Mouse (Mus musculus) ES-E14 (cell line): ENCODE measurements around the gene H2-Q2. TPM values are rescaled to one million over a fixed set of nuclear protein-coding genes. Genes with fewer than 3 reads are reported as not detected.
"Not testable (repeated sequence)": the region's sequence is repeated elsewhere in the genome, so short reads cannot be mapped to it uniquely, and the experiment has no call there.

Experiments used
- DNase-seq: peaks from one replicate; pipeline ENCODE4 v3.0.0-alpha.2; 2013; ENCODE audit warnings: low read depth, low spot score
- H3K27ac ChIP-seq: 2 replicates; pipeline ENCODE4 v1.5.1; 2012; ENCODE audit warnings: low read depth, mild to moderate bottlenecking, low read length, moderate library complexity, mixed read lengths; ENCODE audit not compliant: poor library complexity, insufficient read depth, severe bottlenecking
- H3K36me3 ChIP-seq: 2 replicates; pipeline ENCODE4 v1.6.1; 2012; ENCODE audit warnings: mild to moderate bottlenecking, low read length, moderate library complexity, mixed read lengths; ENCODE audit not compliant: control insufficient read depth, poor library complexity, insufficient read depth, severe bottlenecking
- H3K4me1 ChIP-seq, 2 experiments: fragments of 150-350 bp in 1 of 2; sonication (generic) in 1 of 2; 2 replicates each; pipeline ENCODE4 v1.6.1; 2012; ENCODE audit warnings: low read length in 2 of 2, mild to moderate bottlenecking in 1 of 2, mixed read lengths in 1 of 2; ENCODE audit not compliant: control insufficient read depth in 2 of 2, insufficient read depth in 2 of 2, poor library complexity in 1 of 2
- H3K4me3 ChIP-seq, 2 experiments: fragments of 150-350 bp in 1 of 2; sonication (generic) in 1 of 2; 2 replicates each; pipeline ENCODE4 v1.5.1; 2012; ENCODE audit warnings: low read length in 2 of 2, low read depth in 1 of 2, mild to moderate bottlenecking in 1 of 2, mixed read lengths in 1 of 2; ENCODE audit not compliant: insufficient read depth in 1 of 2, poor library complexity in 1 of 2, severe bottlenecking in 1 of 2
- H3K9ac ChIP-seq: 2 replicates; pipeline ENCODE4 v1.6.1; 2012; ENCODE audit warnings: low read depth, mild to moderate bottlenecking, low read length, mixed read lengths; ENCODE audit not compliant: poor library complexity, insufficient read depth, severe bottlenecking
- H3K9me3 ChIP-seq: fragments of 150-350 bp; sonication (generic); 2 replicates; pipeline ENCODE4 v1.6.1; 2012; ENCODE audit warnings: low read depth, mild to moderate bottlenecking, low read length; ENCODE audit not compliant: control insufficient read depth, insufficient read depth
- CHD2 ChIP-seq: IDR thresholded peaks from 2 replicates; pipeline ENCODE4 v1.6.1; 2014; ENCODE audit warnings: mild to moderate bottlenecking, low read depth, low read length, inconsistent platforms
- HCFC1 ChIP-seq: IDR thresholded peaks from 2 replicates; pipeline ENCODE4 v1.6.1; 2012; ENCODE audit warnings: low read length, inconsistent platforms, borderline replicate concordance; ENCODE audit not compliant: insufficient read depth
- MAFK ChIP-seq: IDR thresholded peaks from 2 replicates; pipeline ENCODE4 v1.6.1; 2014; ENCODE audit warnings: mild to moderate bottlenecking, low read depth, low read length, inconsistent platforms; ENCODE audit not compliant: insufficient read depth
- ZC3H11A ChIP-seq: IDR thresholded peaks from 2 replicates; pipeline ENCODE4 v1.6.1; 2012; ENCODE audit warnings: low read depth, mild to moderate bottlenecking, inconsistent platforms, low read length, borderline replicate concordance
- ZNF384 ChIP-seq: IDR thresholded peaks from 2 replicates; pipeline ENCODE4 v1.6.1; 2012; ENCODE audit warnings: low read depth, low read length, inconsistent platforms
- in situ Hi-C, 2 experiments: fragments of 600-800 bp; cut with MboI; formaldehyde crosslinking; loops; one replicate each; pipeline ENCODE4 v1.15.1; 2025; ENCODE audit warnings: low sequenced_read_pairs in 2 of 2, inconsistent platforms in 1 of 2; ENCODE audit not compliant: unreplicated experiment in 2 of 2
- total RNA-seq: library from RNA; depleted of rRNA; stranded (reverse); fragments of 300-350 nt; gene quantifications from 2 replicates; pipeline ENCODE4 v1.2.3, GENCODE M21; 2012

The H2-Q2 gene
- total RNA-seq, 1 experiment, result 0.67 TPM

- Histone ChIP-seq H3K27ac (no peak overlapping the region), H3K9me3 (no peaks in the 10 kb centered on the region), H3K4me1 (peaks cover 0 to 3% of the 10 kb centered on the region in 2 experiments; a peak in 1 of 4 replicates), H3K36me3 (no peaks in the 10 kb centered on the region), H3K4me3 (no peak overlapping the region), H3K9ac (no peak overlapping the region)
- DNase-seq, result no peak
- TF ChIP-seq ZNF384 (no peak), MAFK (no peak), HCFC1 (no peak), CHD2 (no peak), ZC3H11A (no peak)
- in situ Hi-C loops, result no loop called here
These were observed 38.2 kb upstream of the H2-Q2 start for GRCm38 (mm10) chr17:35303756-35304350.

GRCm38 (mm10) chr17:35304478-35304877 lies 37.6 kb upstream of the H2-Q2 start:
- no peak overlapping the region for H3K9ac ChIP-seq
- TF ChIP-seq CHD2 (no peak), HCFC1 (no peak), ZC3H11A (no peak), MAFK (no peak), ZNF384 (no peak)
- in situ Hi-C loops, result no loop called here
- DNase-seq, result no peak
- no peak overlapping the region for H3K4me3 ChIP-seq
- H3K36me3 ChIP-seq, result no peaks in the 10 kb centered on the region
- peaks cover 0 to 3% of the 10 kb centered on the region in 2 experiments; a peak in 1 of 4 replicates for H3K4me1 ChIP-seq
- H3K9me3 ChIP-seq, result no peaks in the 10 kb centered on the region
- no peak overlapping the region for H3K27ac ChIP-seq

- in situ Hi-C loops, H3K27ac ChIP-seq, H3K4me3 ChIP-seq, H3K36me3 ChIP-seq, H3K9ac ChIP-seq, DNase-seq, H3K4me1 ChIP-seq, H3K9me3 ChIP-seq: not testable (repeated sequence)
These were observed 37.1 kb upstream of the H2-Q2 start for GRCm38 (mm10) chr17:35304921-35305320.

- H3K9me3 ChIP-seq, result no peaks in the 10 kb centered on the region
- no peaks in the 10 kb centered on the region for H3K36me3 ChIP-seq
- H3K4me1 ChIP-seq, result peaks cover 0 to 2% of the 10 kb centered on the region in 2 experiments; a peak in 1 of 4 replicates
- in situ Hi-C loops, result no loop called here
- no peak overlapping the region for H3K4me3 ChIP-seq
- TF ChIP-seq ZNF384 (no peak), MAFK (no peak), ZC3H11A (no peak), HCFC1 (no peak), CHD2 (no peak)
- no peak overlapping the region for H3K27ac ChIP-seq
- no peak overlapping the region for H3K9ac ChIP-seq
- no peak for DNase-seq
These were observed 23.4 kb upstream of the H2-Q2 start for GRCm38 (mm10) chr17:35318671-35319070.

GRCm38 (mm10) chr17:35320327-35321081 lies 21.5 kb upstream of the H2-Q2 start, which contains the start of gene H2-Q1:
H2-Q1 (plus strand) TSS chr17:35320405.
- peak within 1 kb of the TSS; percentile 19; the same call in 1 of the 2 replicates for H3K9ac ChIP-seq
- H3K4me1 ChIP-seq, result peaks cover 0 to 2% of the 10 kb centered on the region in 2 experiments; a peak in 1 of 4 replicates
- in situ Hi-C loops, result no loop called here
- H3K4me3 ChIP-seq, result peak within 1 kb of the TSS; percentile 52 to 54
- TF ChIP-seq HCFC1 (no peak), MAFK (no peak), ZC3H11A (no peak), ZNF384 (no peak), CHD2 (no peak)
- no peak within 1 kb of the TSS for H3K27ac ChIP-seq
- no peak for DNase-seq
- no peaks in the 10 kb centered on the region for H3K9me3 ChIP-seq
- H3K36me3 ChIP-seq, result no peaks in the 10 kb centered on the region

GRCm38 (mm10) chr17:35325124-35325523 lies 16.9 kb upstream of the H2-Q2 start:
- DNase-seq, H3K9me3 ChIP-seq, H3K9ac ChIP-seq, H3K27ac ChIP-seq, H3K36me3 ChIP-seq, in situ Hi-C loops, H3K4me1 ChIP-seq, H3K4me3 ChIP-seq: not testable (repeated sequence)

GRCm38 (mm10) chr17:35326000-35326399 lies 16.0 kb upstream of the H2-Q2 start:
- DNase-seq, H3K9ac ChIP-seq, in situ Hi-C loops, H3K4me3 ChIP-seq, H3K36me3 ChIP-seq, H3K27ac ChIP-seq, H3K9me3 ChIP-seq, H3K4me1 ChIP-seq: not testable (repeated sequence)
